Mouse (Mus musculus): Measurements from ENCODE around the gene Hist1h3e. TPM values are rescaled to one million over a fixed set of nuclear protein-coding genes. Genes with fewer than 3 reads are reported as not detected.
A peak's percentile ranks its signal among the peaks of the same experiment; 100 is the strongest.
"Not testable (repeated sequence)": the region's sequence is repeated elsewhere in the genome, so short reads cannot be mapped to it uniquely, and the experiment has no call there.

Gene Hist1h3e
- polyA plus RNA-seq, 1 experiment from 2014 or later: 10.3 TPM

GRCm38 (mm10) chr13:23573034-23573897, 11.1 kb upstream of the Hist1h3e start:
- not testable (repeated sequence) for H3K27me3 ChIP-seq (ENCODE audit: control insufficient read depth, insufficient read depth, low read length); H3K36me3 ChIP-seq (ENCODE audit: control insufficient read depth, insufficient read depth, low read length); ATAC-seq (ENCODE audit: insufficient number of reproducible peaks, insufficient read depth, low FRiP score, low read depth); H3K4me1 ChIP-seq (ENCODE audit: control insufficient read depth, insufficient read depth, low read length); H3K9me3 ChIP-seq (ENCODE audit: control insufficient read depth, low read depth, low read length)
- peak overlapping the region; percentile 22 for H3K9ac ChIP-seq (replicated peaks; ENCODE audit: low read depth, low read length)
- WGBS: 6% methylated on average over 18 of the region's 20 CpGs
- peak overlapping the region; percentile 41 for H3K4me2 ChIP-seq (replicated peaks; ENCODE audit: low read depth, low read length)
- peak overlapping the region; percentile 27 for H3K4me3 ChIP-seq (ENCODE audit: low read depth, low read length)
- peak overlapping the region; percentile 94 for H3K27ac ChIP-seq (ENCODE audit: low read length)

- Histone ChIP-seq H3K4me3 (ENCODE audit: low read depth, low read length) (peak overlapping the region; percentile 27), H3K9ac (replicated peaks; ENCODE audit: low read depth, low read length) (peak overlapping the region; percentile 22), H3K4me1 (ENCODE audit: control insufficient read depth, insufficient read depth, low read length) (peaks cover 7% of the 10 kb centered on the region; the same call in 1 of the 2 replicates), H3K4me2 (replicated peaks; ENCODE audit: low read depth, low read length) (peak overlapping the region; percentile 41), H3K27me3 (ENCODE audit: control insufficient read depth, insufficient read depth, low read length) (no peaks in the 10 kb centered on the region), H3K9me3 (ENCODE audit: control insufficient read depth, low read depth, low read length) (no peaks in the 10 kb centered on the region), H3K36me3 (ENCODE audit: control insufficient read depth, insufficient read depth, low read length) (no peaks in the 10 kb centered on the region), H3K27ac (ENCODE audit: low read length) (peak overlapping the region; percentile 94)
- 23% methylated on average over 2 of the region's 2 CpGs for WGBS
- ATAC-seq (ENCODE audit: insufficient number of reproducible peaks, insufficient read depth, low FRiP score, low read depth): no peak
Measured at GRCm38 (mm10) chr13:23572218-23573033, 10.3 kb upstream of the Hist1h3e start.

- H3K36me3 ChIP-seq (ENCODE audit: control insufficient read depth, insufficient read depth, low read length); H3K27me3 ChIP-seq (ENCODE audit: control insufficient read depth, insufficient read depth, low read length); ATAC-seq (ENCODE audit: insufficient number of reproducible peaks, insufficient read depth, low FRiP score, low read depth); H3K4me1 ChIP-seq (ENCODE audit: control insufficient read depth, insufficient read depth, low read length); H3K9me3 ChIP-seq (ENCODE audit: control insufficient read depth, low read depth, low read length): not testable (repeated sequence)
- peak overlapping the region; percentile 41 for H3K4me2 ChIP-seq (replicated peaks; ENCODE audit: low read depth, low read length)
- H3K9ac ChIP-seq (replicated peaks; ENCODE audit: low read depth, low read length): peak overlapping the region; percentile 22
- peak overlapping the region; percentile 94 for H3K27ac ChIP-seq (ENCODE audit: low read length)
- 0% methylated on average over 9 of the region's 34 CpGs for WGBS
- peak overlapping the region; percentile 27 for H3K4me3 ChIP-seq (ENCODE audit: low read depth, low read length)
Measured at GRCm38 (mm10) chr13:23571504-23572217, 9.5 kb upstream of the Hist1h3e start.

GRCm38 (mm10) chr13:23571022-23571503, 8.9 kb upstream of the Hist1h3e start, which contains the start of the genes Hist1h2ae and Hist1h2bg:
Gene Hist1h2ae (minus strand): TSS chr13:23571220.
Gene Hist1h2bg (plus strand): TSS chr13:23571396.
- peak within 1 kb of the TSS; percentile 22 for H3K9ac ChIP-seq (replicated peaks; ENCODE audit: low read depth, low read length)
- peak within 1 kb of the TSS; percentile 27 for H3K4me3 ChIP-seq (ENCODE audit: low read depth, low read length)
- H3K4me1 ChIP-seq (ENCODE audit: control insufficient read depth, insufficient read depth, low read length): no peaks in the 10 kb centered on the region
- no peaks in the 10 kb centered on the region for H3K36me3 ChIP-seq (ENCODE audit: control insufficient read depth, insufficient read depth, low read length)
- peak within 1 kb of the TSS; percentile 94 for H3K27ac ChIP-seq (ENCODE audit: low read length)
- ATAC-seq (ENCODE audit: insufficient number of reproducible peaks, insufficient read depth, low FRiP score, low read depth): peak; percentile 88
- H3K9me3 ChIP-seq (ENCODE audit: control insufficient read depth, low read depth, low read length): no peaks in the 10 kb centered on the region
- no peaks in the 10 kb centered on the region for H3K27me3 ChIP-seq (ENCODE audit: control insufficient read depth, insufficient read depth, low read length)
- under 1% methylated on average over 18 of the region's 18 CpGs for WGBS
- H3K4me2 ChIP-seq (replicated peaks; ENCODE audit: low read depth, low read length): peak within 1 kb of the TSS; percentile 50

- H3K9me3 ChIP-seq (ENCODE audit: control insufficient read depth, low read depth, low read length); ATAC-seq (ENCODE audit: insufficient number of reproducible peaks, insufficient read depth, low FRiP score, low read depth); H3K4me1 ChIP-seq (ENCODE audit: control insufficient read depth, insufficient read depth, low read length); H3K27me3 ChIP-seq (ENCODE audit: control insufficient read depth, insufficient read depth, low read length); H3K36me3 ChIP-seq (ENCODE audit: control insufficient read depth, insufficient read depth, low read length): not testable (repeated sequence)
- 4% methylated on average over 12 of the region's 41 CpGs for WGBS
- peak overlapping the region; percentile 50 for H3K4me2 ChIP-seq (replicated peaks; ENCODE audit: low read depth, low read length)
- peak overlapping the region; percentile 27; the same call in 1 of the 2 replicates for H3K4me3 ChIP-seq (ENCODE audit: low read depth, low read length)
- peak overlapping the region; percentile 94 for H3K27ac ChIP-seq (ENCODE audit: low read length)
- H3K9ac ChIP-seq (replicated peaks; ENCODE audit: low read depth, low read length): peak overlapping the region; percentile 22
Measured at GRCm38 (mm10) chr13:23570261-23571021, 8.3 kb upstream of the Hist1h3e start.

- Histone ChIP-seq H3K4me3 (ENCODE audit: low read depth, low read length) (no peak overlapping the region), H3K27ac (ENCODE audit: low read length) (peak overlapping the region; percentile 99), H3K36me3 (ENCODE audit: control insufficient read depth, insufficient read depth, low read length) (no peaks in the 10 kb centered on the region), H3K27me3 (ENCODE audit: control insufficient read depth, insufficient read depth, low read length) (no peaks in the 10 kb centered on the region), H3K4me2 (replicated peaks; ENCODE audit: low read depth, low read length) (no peak overlapping the region), H3K9ac (replicated peaks; ENCODE audit: low read depth, low read length) (no peak overlapping the region), H3K4me1 (ENCODE audit: control insufficient read depth, insufficient read depth, low read length) (no peaks in the 10 kb centered on the region), H3K9me3 (ENCODE audit: control insufficient read depth, low read depth, low read length) (no peaks in the 10 kb centered on the region)
- 79% methylated on average over 2 of the region's 2 CpGs for WGBS
- no peak for ATAC-seq (ENCODE audit: insufficient number of reproducible peaks, insufficient read depth, low FRiP score, low read depth)
Measured at GRCm38 (mm10) chr13:23564482-23564881, 2.3 kb upstream of the Hist1h3e start.

- peak overlapping the region; percentile 70 for H3K4me2 ChIP-seq (replicated peaks; ENCODE audit: low read depth, low read length)
- H3K9me3 ChIP-seq (ENCODE audit: control insufficient read depth, low read depth, low read length): no peaks in the 10 kb centered on the region
- WGBS: 2% methylated on average over 18 of the region's 18 CpGs
- peak overlapping the region; percentile 29 for H3K4me3 ChIP-seq (ENCODE audit: low read depth, low read length)
- ATAC-seq (ENCODE audit: insufficient number of reproducible peaks, insufficient read depth, low FRiP score, low read depth): peak; percentile 62
- no peaks in the 10 kb centered on the region for H3K36me3 ChIP-seq (ENCODE audit: control insufficient read depth, insufficient read depth, low read length)
- peak overlapping the region; percentile 23; the same call in 1 of the 2 replicates for H3K9ac ChIP-seq (replicated peaks; ENCODE audit: low read depth, low read length)
- H3K27ac ChIP-seq (ENCODE audit: low read length): peak overlapping the region; percentile 99
- H3K4me1 ChIP-seq (ENCODE audit: control insufficient read depth, insufficient read depth, low read length): no peaks in the 10 kb centered on the region
- H3K27me3 ChIP-seq (ENCODE audit: control insufficient read depth, insufficient read depth, low read length): no peaks in the 10 kb centered on the region
Measured at GRCm38 (mm10) chr13:23562699-23563462, 712 bp upstream of the Hist1h3e start.
